Mouse (Mus musculus): ENCODE results near the gene Tnr.

The Tnr gene

DNA sequence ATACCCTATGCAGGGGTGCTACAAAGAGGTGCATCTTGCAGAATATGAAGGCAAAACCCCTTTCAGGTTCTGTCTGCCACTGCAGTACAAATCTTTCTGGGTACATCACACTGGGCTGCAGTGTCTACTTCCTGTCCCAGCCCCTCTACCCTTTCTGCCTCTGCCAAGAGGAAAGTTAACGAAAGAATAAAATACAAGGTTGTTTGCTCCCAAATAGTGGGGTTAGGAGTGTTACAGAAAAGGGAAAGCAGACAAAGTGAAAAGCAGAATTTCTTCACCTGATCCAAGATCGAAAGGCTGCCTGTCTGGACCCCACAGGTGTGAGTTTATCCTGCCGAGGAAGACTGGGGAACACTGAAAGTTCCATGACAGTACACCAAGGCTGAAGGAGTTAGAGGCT is 376.4 kb downstream of the Tnr start:
- H3K27me3 ChIP-seq (ENCODE audit: control insufficient read depth, insufficient read depth, low read length, poor library complexity, severe bottlenecking), result no peaks in the 10 kb centered on the region
- DNase-seq (ENCODE audit: low read depth, low spot score), result no peak
- H3K36me3 ChIP-seq (ENCODE audit: control insufficient read depth, insufficient read depth, low read length, poor library complexity, severe bottlenecking), result no peaks in the 10 kb centered on the region

DNA sequence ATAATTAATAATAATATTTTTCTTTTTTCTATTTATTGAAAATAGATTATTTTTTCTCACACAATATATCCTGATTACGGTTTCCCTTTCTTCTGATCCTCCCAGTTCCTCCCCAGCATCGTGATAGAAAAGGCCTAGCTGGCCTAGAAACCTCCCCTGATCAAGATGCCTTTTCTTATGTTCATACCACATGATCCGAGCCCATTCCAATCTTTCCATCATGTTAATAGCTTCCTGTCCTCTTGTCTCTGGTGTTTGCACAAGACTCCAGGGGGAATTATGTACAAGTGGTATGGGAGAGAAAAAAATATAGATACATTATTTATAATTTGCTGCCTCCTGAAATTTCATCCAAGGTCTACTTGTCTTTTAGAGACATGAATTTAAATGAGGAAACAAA is 377.1 kb downstream of the Tnr start:
- no peaks in the 10 kb centered on the region for H3K27me3 ChIP-seq (ENCODE audit: control insufficient read depth, insufficient read depth, low read length, poor library complexity, severe bottlenecking)
- no peak for DNase-seq (ENCODE audit: low read depth, low spot score)
- no peaks in the 10 kb centered on the region for H3K36me3 ChIP-seq (ENCODE audit: control insufficient read depth, insufficient read depth, low read length, poor library complexity, severe bottlenecking)

DNA sequence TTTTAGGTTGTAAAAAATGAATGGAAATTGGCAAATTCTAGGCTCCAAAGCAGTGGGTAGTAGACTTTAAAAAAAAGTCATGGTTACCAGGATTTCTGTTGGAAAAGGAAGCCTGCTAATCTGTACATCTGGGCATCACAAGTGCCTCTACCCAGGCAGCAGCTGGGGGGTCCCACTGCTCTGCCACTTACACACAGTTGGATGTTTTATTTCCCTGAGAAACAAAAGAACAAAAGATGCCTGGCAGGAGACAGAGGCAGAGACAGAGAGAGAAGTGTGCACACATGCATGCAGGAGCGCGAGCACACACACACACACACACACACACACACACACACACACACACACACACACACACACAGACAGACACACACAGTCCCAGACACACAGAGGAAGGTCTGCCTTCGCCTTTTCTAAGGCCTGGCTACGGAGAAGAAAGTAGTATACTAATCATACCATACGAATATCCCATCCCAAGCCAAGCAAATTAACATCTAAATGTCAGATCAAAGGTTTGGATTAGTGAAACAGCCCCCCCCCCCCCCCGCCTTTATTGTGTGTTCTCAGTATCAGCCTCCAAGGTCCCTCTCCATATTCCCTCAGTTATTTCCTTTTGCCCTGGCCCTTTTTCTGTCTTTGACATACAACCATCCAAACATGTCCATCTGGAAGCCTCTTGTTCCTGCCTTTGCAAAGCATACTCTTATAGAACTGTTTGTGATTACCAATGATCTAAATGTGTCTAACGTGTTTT is 378.0 kb downstream of the Tnr start:
- no peak for DNase-seq (ENCODE audit: low read depth, low spot score)
- no peaks in the 10 kb centered on the region for H3K36me3 ChIP-seq (ENCODE audit: control insufficient read depth, insufficient read depth, low read length, poor library complexity, severe bottlenecking)
- no peaks in the 10 kb centered on the region for H3K27me3 ChIP-seq (ENCODE audit: control insufficient read depth, insufficient read depth, low read length, poor library complexity, severe bottlenecking)

DNA sequence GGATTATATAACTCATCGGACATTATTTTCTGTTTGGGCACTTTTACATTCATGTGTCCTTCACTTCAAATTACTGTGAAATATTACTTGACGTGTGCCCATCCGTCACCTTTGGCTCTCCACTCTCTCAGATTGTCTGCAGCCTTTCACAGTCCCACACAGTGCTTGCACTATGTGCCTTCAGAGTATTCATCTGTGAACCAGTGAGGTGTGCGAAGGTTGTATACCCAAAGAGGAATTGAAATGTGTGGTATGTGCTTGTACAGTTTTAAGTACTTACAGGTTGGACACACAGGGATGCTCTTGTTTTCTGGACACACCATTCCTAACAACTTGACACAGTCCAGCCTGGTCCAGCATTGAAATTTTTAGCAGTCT is 378.5 kb downstream of the Tnr start:
- Histone ChIP-seq H3K27me3 (ENCODE audit: control insufficient read depth, insufficient read depth, low read length, poor library complexity, severe bottlenecking) (no peaks in the 10 kb centered on the region), H3K36me3 (ENCODE audit: control insufficient read depth, insufficient read depth, low read length, poor library complexity, severe bottlenecking) (no peaks in the 10 kb centered on the region)
- DNase-seq (ENCODE audit: low read depth, low spot score), result no peak

DNA sequence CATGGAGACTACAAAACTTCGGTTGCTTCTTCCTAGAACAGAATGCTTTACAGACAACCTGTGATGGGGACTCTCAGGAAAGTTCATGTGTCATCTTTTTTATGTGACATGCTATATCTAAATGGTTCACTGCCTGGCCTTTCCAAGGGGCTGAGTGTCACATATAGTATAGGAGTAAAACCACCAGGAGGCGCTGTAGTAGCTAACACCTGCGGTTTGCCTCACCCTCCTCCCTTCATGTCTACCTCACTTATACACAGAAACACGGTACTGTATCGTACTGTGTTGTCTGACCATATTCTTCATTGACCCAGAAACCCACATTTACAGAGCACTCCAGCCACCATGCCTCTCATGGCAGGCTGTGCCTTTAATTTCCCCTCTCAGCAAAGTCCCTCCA is 387.4 kb downstream of the Tnr start:
- H3K27me3 ChIP-seq (ENCODE audit: control insufficient read depth, insufficient read depth, low read length, poor library complexity, severe bottlenecking), result no peaks in the 10 kb centered on the region
- H3K36me3 ChIP-seq (ENCODE audit: control insufficient read depth, insufficient read depth, low read length, poor library complexity, severe bottlenecking), result no peaks in the 10 kb centered on the region
- peak; percentile 90 for DNase-seq (ENCODE audit: low read depth, low spot score)

DNA sequence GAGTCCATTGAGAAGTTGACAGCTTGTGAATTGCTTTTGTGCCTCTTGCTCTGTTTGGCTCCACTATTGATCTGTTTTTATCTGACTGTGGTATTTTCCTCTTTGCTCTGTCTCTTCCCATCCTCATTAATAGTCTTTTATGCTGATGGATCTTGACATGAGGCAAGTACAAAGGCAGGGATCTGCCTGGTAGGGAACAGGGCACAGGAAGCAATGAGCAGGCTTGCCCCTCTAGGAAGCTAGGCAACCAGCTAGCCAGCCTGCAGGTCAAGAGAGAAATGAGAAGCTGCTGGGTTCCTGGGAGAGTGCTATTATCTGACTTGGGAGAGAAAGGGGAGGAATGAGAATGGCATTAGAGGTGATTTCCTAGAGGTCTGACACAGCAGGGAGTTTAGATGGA is 391.2 kb downstream of the Tnr start:
- no peaks in the 10 kb centered on the region for H3K36me3 ChIP-seq (ENCODE audit: control insufficient read depth, insufficient read depth, low read length, poor library complexity, severe bottlenecking)
- H3K27me3 ChIP-seq (ENCODE audit: control insufficient read depth, insufficient read depth, low read length, poor library complexity, severe bottlenecking), result no peaks in the 10 kb centered on the region
- no peak for DNase-seq (ENCODE audit: low read depth, low spot score)

DNA sequence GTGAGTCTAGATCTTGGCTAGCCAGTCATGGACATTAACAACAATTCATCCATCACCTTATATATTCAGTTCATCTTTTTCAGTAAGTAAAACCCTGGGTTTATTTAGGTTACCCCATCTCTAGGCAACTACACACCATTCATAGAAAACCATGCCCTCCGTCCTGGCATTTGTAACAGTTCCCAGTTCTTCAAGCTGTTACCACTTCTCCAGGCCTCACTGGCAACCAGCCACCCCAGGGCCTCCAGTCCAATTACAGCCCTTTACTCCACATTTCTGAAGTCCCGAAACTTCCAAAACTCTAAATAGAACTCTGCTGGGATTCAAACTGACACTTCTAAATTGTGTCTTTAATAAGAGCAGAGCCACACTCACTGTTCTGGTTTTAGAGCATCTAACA is 397.0 kb downstream of the Tnr start:
- Histone ChIP-seq H3K36me3 (ENCODE audit: control insufficient read depth, insufficient read depth, low read length, poor library complexity, severe bottlenecking) (no peaks in the 10 kb centered on the region), H3K27me3 (ENCODE audit: control insufficient read depth, insufficient read depth, low read length, poor library complexity, severe bottlenecking) (no peaks in the 10 kb centered on the region)
- no peak for DNase-seq (ENCODE audit: low read depth, low spot score)

DNA sequence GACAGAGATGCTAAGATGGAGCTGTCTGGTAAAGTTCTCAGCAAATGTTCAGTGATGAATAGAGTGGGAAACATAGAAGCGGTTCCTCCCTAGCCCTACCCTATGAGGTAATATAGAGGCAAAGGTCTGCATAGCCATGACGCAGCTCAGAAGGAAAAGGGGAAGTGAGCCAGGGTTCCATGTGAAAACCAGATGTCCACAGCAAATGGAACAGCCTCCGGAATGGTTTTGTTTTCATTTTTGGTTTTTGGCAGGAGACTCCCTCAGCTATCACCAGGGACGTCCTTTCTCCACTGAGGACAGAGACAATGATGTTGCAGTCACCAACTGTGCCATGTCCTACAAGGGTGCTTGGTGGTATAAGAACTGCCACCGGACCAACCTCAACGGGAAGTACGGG is 399.4 kb downstream of the Tnr start:
- H3K27me3 ChIP-seq (ENCODE audit: control insufficient read depth, insufficient read depth, low read length, poor library complexity, severe bottlenecking), result no peaks in the 10 kb centered on the region
- DNase-seq (ENCODE audit: low read depth, low spot score), result no peak
- no peaks in the 10 kb centered on the region for H3K36me3 ChIP-seq (ENCODE audit: control insufficient read depth, insufficient read depth, low read length, poor library complexity, severe bottlenecking)

DNA sequence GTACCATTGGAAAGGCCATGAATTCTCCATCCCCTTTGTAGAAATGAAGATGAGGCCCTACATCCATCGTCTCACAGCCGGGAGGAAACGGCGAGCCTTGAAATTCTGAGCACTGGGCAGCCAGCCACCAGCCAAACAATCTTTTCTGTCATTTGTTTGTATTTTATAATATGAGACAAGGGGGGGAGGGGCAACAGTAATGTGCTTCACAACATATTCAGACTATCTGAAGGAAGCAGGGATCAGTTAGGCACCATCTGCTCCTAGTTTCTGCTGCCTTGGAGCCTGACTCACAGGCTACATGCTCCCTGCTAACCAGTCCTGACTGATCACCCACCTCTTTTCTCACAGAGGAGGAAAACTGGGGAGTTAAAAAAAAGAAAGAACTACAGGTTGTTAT is 400.5 kb downstream of the Tnr start:
- no peaks in the 10 kb centered on the region for H3K27me3 ChIP-seq (ENCODE audit: control insufficient read depth, insufficient read depth, low read length, poor library complexity, severe bottlenecking)
- DNase-seq (ENCODE audit: low read depth, low spot score), result no peak
- no peaks in the 10 kb centered on the region for H3K36me3 ChIP-seq (ENCODE audit: control insufficient read depth, insufficient read depth, low read length, poor library complexity, severe bottlenecking)

DNA sequence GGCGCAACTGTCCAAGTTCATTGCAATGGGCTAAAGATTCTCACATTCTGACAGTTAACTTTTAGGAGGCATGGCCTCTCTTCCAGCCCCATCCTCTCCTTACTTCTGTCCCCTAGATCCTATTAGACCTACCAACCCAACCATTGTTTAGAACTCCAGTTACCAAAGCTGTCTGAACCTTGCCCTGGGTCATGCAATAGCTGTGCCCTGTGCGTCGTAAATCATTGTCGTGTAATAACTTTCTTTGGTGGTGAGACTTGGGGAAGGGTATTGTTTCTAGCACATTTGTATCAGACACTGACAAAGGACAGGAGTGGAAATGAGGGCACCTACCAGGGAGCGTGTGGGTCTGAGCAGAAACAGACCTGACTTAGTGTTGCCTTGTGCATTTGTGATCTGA is 401.1 kb downstream of the Tnr start:
- no peak for DNase-seq (ENCODE audit: low read depth, low spot score)
- H3K36me3 ChIP-seq (ENCODE audit: control insufficient read depth, insufficient read depth, low read length, poor library complexity, severe bottlenecking), result no peaks in the 10 kb centered on the region

DNA sequence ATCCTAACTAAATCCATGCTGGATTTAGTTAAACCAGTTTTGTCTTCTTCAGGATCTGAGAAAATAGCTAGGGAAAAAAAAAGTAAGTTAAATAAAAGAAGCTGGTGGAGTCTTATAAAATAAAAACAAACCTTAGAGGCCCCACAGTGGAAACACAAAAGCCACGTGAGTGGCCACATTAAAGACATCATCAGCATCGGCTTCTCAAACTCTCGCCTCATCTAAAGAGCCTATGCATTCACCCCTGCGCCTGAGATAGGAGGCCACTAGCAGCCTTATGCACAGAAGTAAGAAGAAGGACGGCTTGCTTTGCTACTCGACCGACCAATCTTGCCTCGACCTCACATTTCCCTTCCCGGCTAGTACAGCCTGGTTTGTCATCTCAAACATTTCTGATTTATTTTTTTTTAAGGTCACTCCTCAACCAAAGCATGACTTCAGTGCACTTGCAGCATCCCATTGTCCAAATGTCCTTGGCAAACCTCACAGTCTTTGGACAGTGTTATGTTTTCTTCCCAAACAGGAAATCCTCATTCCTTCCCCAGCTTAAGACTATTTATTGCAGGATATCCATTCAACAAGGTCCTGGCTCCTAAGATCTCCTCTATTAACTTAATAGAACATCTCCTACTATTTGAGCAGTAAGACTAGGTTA is 405.2 kb downstream of the Tnr start:
- no peaks in the 10 kb centered on the region for H3K36me3 ChIP-seq (ENCODE audit: control insufficient read depth, insufficient read depth, low read length, poor library complexity, severe bottlenecking)
- H3K27me3 ChIP-seq (ENCODE audit: control insufficient read depth, insufficient read depth, low read length, poor library complexity, severe bottlenecking), result no peaks in the 10 kb centered on the region
- no peak for DNase-seq (ENCODE audit: low read depth, low spot score)

More for the DNA sequence above, 401.1 kb downstream of the Tnr start:
- H3K27me3 ChIP-seq (ENCODE audit: control insufficient read depth, insufficient read depth, low read length, poor library complexity, severe bottlenecking), result no peaks in the 10 kb centered on the region

DNA sequence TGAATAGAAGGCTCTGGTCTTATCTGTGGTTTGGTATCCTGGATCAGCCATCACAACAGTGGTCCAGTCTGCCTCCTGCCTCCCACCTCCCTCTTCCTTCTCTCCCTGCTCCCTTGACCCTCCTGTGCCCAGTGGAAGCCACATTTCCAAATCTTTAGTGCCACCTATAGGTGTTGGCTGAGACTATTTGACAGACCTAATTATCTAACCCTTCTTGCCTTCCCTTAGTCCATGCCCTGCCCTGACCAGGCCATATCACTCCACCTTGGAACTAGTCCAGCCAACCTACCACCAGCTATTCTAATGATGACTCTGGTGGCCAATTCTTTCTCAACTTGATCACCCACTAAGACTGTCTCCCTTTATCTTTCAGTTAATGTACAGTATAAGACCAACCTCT is 408.5 kb downstream of the Tnr start:
- Histone ChIP-seq H3K27me3 (ENCODE audit: control insufficient read depth, insufficient read depth, low read length, poor library complexity, severe bottlenecking) (no peaks in the 10 kb centered on the region), H3K36me3 (ENCODE audit: control insufficient read depth, insufficient read depth, low read length, poor library complexity, severe bottlenecking) (no peaks in the 10 kb centered on the region)
- DNase-seq (ENCODE audit: low read depth, low spot score), result no peak

DNA sequence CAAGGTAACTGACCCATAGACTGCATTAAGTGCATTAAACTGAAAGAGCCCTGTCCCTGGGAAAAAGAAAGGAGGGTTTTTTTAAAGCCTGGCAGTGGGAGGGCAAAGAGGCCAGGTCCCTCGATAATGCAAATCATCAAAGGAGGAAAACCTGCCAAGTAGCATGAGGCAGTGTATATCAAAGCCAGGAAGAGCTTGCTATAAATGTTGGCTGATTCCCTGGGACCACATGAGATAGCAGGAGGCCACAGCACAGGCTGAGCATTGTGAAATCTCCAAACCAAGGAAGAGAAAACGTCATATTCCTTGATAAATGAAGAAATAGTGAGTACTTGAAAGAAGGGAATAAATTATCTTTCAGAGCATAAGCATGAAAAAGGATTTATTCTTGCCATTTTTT is 409.0 kb downstream of the Tnr start:
- H3K36me3 ChIP-seq (ENCODE audit: control insufficient read depth, insufficient read depth, low read length, poor library complexity, severe bottlenecking), result no peaks in the 10 kb centered on the region
- DNase-seq (ENCODE audit: low read depth, low spot score), result no peak
- H3K27me3 ChIP-seq (ENCODE audit: control insufficient read depth, insufficient read depth, low read length, poor library complexity, severe bottlenecking), result no peaks in the 10 kb centered on the region

DNA sequence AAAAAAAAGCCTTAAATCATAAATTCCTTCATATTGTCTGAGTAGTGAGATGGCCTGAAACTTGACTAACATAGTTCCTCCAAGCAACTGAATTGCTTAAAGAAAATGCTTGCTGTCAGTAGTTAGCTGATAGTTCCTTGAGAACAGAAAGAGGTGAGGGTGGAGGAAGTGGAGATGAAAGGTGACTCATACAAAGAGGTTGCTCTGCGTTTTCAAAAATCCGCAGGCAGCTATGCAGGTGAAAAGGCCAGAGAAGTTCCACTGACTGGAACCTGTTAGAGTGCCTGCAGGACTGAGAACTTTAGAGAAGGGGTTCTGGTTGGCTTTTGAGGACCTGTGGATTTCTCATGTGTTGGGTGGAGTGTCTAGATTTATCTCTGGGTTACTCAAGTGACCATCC is 414.9 kb downstream of the Tnr start:
- H3K27me3 ChIP-seq (ENCODE audit: control insufficient read depth, insufficient read depth, low read length, poor library complexity, severe bottlenecking), result no peaks in the 10 kb centered on the region
- DNase-seq (ENCODE audit: low read depth, low spot score), result peak; percentile 24
- H3K36me3 ChIP-seq (ENCODE audit: control insufficient read depth, insufficient read depth, low read length, poor library complexity, severe bottlenecking), result no peaks in the 10 kb centered on the region

DNA sequence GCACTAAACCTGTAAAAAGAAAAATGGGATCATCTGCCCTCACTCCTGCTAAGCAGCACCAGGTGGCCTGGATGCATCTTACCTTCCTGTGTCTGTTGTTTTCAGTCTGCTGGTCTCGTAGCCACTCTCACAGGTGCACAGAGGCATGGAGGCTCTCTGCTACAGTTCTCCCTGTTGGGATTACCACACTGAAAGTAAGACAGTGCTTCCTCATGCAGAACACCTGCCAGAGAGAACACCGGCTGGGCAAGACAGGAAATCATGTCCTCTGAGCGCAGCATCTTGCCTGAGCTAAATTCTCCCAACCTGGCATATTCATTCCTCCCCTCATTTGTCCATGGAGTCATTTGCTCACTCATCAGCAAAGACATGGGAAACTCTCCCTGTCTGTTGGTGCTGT is 415.8 kb downstream of the Tnr start:
- H3K27me3 ChIP-seq (ENCODE audit: control insufficient read depth, insufficient read depth, low read length, poor library complexity, severe bottlenecking), result no peaks in the 10 kb centered on the region
- H3K36me3 ChIP-seq (ENCODE audit: control insufficient read depth, insufficient read depth, low read length, poor library complexity, severe bottlenecking), result no peaks in the 10 kb centered on the region
- peak; percentile 39 for DNase-seq (ENCODE audit: low read depth, low spot score)

DNA sequence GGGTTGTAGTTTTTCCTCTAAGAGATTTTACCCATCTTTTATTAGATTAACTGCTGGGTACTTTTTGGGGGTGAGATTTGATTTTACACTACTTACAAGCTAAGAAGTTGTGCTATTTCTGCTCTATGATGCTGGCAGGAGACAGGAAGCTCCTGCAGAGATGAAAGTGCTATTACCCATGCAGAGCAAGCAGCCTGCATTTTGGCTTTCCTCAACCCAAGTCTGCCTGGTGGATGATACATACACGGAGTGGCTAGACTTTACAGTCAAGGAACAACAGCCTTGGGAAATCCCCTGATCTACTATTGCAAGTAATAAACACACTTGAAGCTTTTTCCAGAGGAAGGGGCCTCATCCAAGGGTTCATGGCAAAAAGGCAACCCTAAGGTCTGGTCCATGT is 430.0 kb downstream of the Tnr start:
- no peaks in the 10 kb centered on the region for H3K27me3 ChIP-seq (ENCODE audit: control insufficient read depth, insufficient read depth, low read length, poor library complexity, severe bottlenecking)
- peak; percentile 27 for DNase-seq (ENCODE audit: low read depth, low spot score)
- no peaks in the 10 kb centered on the region for H3K36me3 ChIP-seq (ENCODE audit: control insufficient read depth, insufficient read depth, low read length, poor library complexity, severe bottlenecking)

Measured in splenic B cell, adult 2 months (primary cell).